Mouse (Mus musculus) midbrain, embryonic 15.5 days (tissue): ENCODE results near the gene Ptch1. TPM values are rescaled to one million over a fixed set of nuclear protein-coding genes. Genes with fewer than 3 reads are reported as not detected.

Experiments used
- ATAC-seq: fragments of 200-750 bp; cut with Nextera tagmentation; replicated peaks from 2 replicates; pipeline ENCODE4 v1.8.0; 2017; ENCODE audit warnings: moderate TSS enrichment
- H3K27ac ChIP-seq: fragments of 300-500 bp; sonication (generic); 2 replicates; pipeline ENCODE4 v1.5.1; 2015; ENCODE audit warnings: mild to moderate bottlenecking, inconsistent platforms
- H3K27me3 ChIP-seq: fragments of 300-500 bp; sonication (generic); replicated peaks from 2 replicates; pipeline ENCODE4 v1.6.1; 2015; ENCODE audit warnings: inconsistent platforms
- H3K36me3 ChIP-seq: fragments of 300-500 bp; sonication (generic); replicated peaks from 2 replicates; pipeline ENCODE4 v1.6.1; 2015; ENCODE audit warnings: inconsistent platforms
- H3K4me1 ChIP-seq: fragments of 300-500 bp; sonication (generic); 2 replicates; pipeline ENCODE4 v1.6.1; 2015; ENCODE audit warnings: inconsistent platforms
- H3K4me2 ChIP-seq: fragments of 300-500 bp; sonication (generic); 2 replicates; pipeline ENCODE4 v1.6.1; 2015; ENCODE audit warnings: inconsistent platforms, mild to moderate bottlenecking, moderate library complexity
- H3K4me3 ChIP-seq: fragments of 300-500 bp; sonication (generic); 2 replicates; pipeline ENCODE4 v1.5.1; 2015; ENCODE audit warnings: mild to moderate bottlenecking, inconsistent platforms
- H3K9ac ChIP-seq: fragments of 300-500 bp; sonication (generic); 2 replicates; pipeline ENCODE4 v1.6.1; 2015; ENCODE audit warnings: mild to moderate bottlenecking, inconsistent platforms
- H3K9me3 ChIP-seq: fragments of 300-500 bp; sonication (generic); 2 replicates; pipeline ENCODE4 v1.6.1; 2016; ENCODE audit warnings: inconsistent platforms
- WGBS: fragments of 180-500 bp; shearing (Covaris S2); methylation state at CpG from one replicate; pipeline ENCODE4 v1.1.7; 2015; ENCODE audit warnings: mixed read lengths; 5-methylcytosine and 5-hydroxymethylcytosine counted together
- polyA plus RNA-seq: library from polyadenylated mRNA; unstranded; fragments of >200 nt; fragmentation: Nextera tagmentation; extraction: Ambion mirVana; gene quantifications from 2 replicates; pipeline ENCODE4 v1.2.1, GENCODE M21; 2015

Ptch1 gene
- polyA plus RNA-seq, 1 experiment from 2014 or later: 15.7 TPM

DNA sequence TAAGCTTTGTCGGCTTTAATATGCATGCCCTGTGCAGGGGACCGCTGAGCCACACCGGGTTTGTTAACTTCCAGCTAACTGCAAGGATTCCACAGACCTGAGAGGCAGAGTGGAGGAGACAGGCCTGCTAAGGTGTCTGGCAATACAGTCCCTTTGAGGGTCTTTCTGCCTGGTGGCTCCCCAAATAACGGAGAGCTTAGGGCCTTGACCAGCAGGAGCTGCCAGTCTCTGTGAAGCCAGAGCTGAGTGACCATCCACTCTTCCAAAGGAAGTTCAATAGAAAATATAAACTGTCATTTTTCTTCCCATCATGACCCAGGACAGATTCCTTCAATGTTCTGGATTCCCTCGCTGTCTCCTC, 4.0 kb downstream of the Ptch1 start:
- no peak overlapping the region for H3K4me2 ChIP-seq
- H3K4me1 ChIP-seq: peaks cover 42% of the 10 kb centered on the region
- WGBS: 8% methylated on average over 5 of the region's 5 CpGs
- no peaks in the 10 kb centered on the region for H3K9me3 ChIP-seq
- no peak for ATAC-seq
- no peaks in the 10 kb centered on the region for H3K36me3 ChIP-seq
- peaks cover 26% of the 10 kb centered on the region for H3K27me3 ChIP-seq
- no peak overlapping the region for H3K4me3 ChIP-seq
- no peak overlapping the region for H3K9ac ChIP-seq
- H3K27ac ChIP-seq: no peak overlapping the region

DNA sequence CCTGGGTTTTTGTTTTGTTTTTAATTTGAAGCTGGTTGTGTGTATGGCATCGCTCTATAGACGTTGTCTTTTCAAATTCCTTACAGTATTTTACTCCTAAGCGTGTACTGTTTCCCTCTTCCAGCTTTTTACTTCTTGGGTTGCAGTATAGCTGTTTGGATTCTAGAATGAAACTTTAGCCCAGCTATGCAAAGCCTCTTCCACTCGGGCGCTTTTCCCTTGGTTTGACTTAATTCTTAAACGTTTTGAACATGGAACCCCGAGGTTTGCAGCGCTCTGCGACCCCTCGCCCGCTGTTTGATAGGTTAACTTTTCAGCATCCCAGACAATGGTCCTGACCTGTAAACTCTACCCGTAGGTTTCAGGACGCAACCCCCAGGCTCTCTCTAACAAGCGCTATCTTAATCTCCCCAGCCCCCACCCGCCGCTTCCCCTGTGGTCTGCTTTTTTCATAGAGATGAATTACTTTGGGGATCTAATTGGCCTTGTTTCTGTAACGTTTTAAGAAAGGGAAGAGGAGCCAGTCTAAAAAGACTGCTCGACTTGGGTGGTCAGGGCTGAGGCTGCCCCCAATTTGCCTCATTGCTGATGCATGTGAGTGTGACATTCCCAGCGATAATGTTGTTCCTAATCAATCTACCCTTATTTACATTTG, 4.5 kb downstream of the Ptch1 start:
- no peaks in the 10 kb centered on the region for H3K9me3 ChIP-seq
- WGBS: 2% methylated on average over 19 of the region's 19 CpGs
- no peaks in the 10 kb centered on the region for H3K36me3 ChIP-seq
- H3K27ac ChIP-seq: no peak overlapping the region
- H3K4me1 ChIP-seq: peaks cover 42% of the 10 kb centered on the region
- H3K4me3 ChIP-seq: 0 out of 2 replicates have a peak overlapping the region, but pooled peaks have one; percentile 81
- no peak overlapping the region for H3K9ac ChIP-seq
- no peak for ATAC-seq
- peak overlapping the region; percentile 100 for H3K4me2 ChIP-seq
- H3K27me3 ChIP-seq: peaks cover 21% of the 10 kb centered on the region

DNA sequence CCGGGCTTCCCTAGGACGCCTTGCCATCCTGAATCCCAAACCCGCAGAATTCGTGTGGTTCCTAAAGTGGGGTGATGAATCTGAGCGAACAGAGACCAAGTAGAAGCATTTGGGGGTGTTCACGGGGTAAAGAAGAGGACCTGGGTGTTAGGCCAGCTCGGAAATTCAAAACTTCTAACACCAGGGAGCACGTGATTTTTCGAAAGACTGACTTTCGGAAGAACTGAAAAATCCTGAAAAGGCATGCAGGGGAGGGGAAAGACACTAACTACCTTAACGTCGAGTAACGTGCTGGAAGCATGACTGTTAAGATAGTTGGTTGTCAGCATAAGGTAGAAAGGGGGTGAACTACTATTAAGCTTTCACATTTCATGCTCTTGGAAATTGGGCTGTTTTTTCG, 5.1 kb downstream of the Ptch1 start:
- WGBS: 1% methylated on average over 14 of the region's 14 CpGs
- H3K27me3 ChIP-seq: peaks cover 16% of the 10 kb centered on the region
- H3K9ac ChIP-seq: peak overlapping the region; percentile 57
- peak overlapping the region; percentile 81 for H3K4me3 ChIP-seq
- H3K9me3 ChIP-seq: no peaks in the 10 kb centered on the region
- peaks cover 40% of the 10 kb centered on the region for H3K4me1 ChIP-seq
- peak overlapping the region; percentile 95 for H3K27ac ChIP-seq
- H3K4me2 ChIP-seq: peak overlapping the region; percentile 100
- ATAC-seq: no peak
- no peaks in the 10 kb centered on the region for H3K36me3 ChIP-seq

DNA sequence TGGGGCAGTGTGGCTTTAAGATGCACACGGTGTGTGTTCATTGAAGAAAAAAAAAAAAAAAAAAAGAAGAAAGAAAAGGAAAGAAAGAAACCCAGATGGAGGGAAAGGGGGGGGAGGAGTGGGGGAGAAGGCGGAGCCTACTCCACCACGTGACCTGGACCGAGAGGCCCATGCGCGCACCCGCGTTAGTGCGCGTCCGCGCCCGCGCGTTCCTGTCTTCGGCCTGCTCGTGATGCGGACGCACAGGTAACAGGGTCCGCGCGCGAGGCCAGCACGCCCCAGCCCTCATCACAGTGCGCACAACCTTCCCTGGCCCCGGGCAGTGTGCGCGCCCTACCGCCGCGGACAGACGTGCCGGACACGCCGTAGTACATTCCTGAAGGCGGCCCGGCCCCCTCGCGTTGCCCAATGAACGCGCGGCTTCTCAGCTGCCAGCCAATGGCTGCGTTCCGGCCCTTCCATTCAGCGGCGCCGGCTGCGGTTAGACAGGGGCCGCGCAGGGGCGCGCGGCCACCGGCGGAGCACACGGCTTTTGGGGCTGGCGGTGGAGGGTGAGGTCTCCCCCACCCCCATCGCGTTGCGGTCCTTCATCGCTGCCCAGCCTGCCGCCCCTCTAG, 5.6 kb downstream of the Ptch1 start:
- Histone ChIP-seq H3K36me3 (no peaks in the 10 kb centered on the region), H3K4me2 (peak overlapping the region; percentile 100), H3K27me3 (peaks cover 16% of the 10 kb centered on the region), H3K9me3 (no peaks in the 10 kb centered on the region), H3K9ac (peak overlapping the region; percentile 57), H3K27ac (peak overlapping the region; percentile 95), H3K4me1 (peaks cover 40% of the 10 kb centered on the region), H3K4me3 (peak overlapping the region; percentile 81)
- peak; percentile 83 for ATAC-seq
- WGBS: under 1% methylated on average over 62 of the region's 62 CpGs

DNA sequence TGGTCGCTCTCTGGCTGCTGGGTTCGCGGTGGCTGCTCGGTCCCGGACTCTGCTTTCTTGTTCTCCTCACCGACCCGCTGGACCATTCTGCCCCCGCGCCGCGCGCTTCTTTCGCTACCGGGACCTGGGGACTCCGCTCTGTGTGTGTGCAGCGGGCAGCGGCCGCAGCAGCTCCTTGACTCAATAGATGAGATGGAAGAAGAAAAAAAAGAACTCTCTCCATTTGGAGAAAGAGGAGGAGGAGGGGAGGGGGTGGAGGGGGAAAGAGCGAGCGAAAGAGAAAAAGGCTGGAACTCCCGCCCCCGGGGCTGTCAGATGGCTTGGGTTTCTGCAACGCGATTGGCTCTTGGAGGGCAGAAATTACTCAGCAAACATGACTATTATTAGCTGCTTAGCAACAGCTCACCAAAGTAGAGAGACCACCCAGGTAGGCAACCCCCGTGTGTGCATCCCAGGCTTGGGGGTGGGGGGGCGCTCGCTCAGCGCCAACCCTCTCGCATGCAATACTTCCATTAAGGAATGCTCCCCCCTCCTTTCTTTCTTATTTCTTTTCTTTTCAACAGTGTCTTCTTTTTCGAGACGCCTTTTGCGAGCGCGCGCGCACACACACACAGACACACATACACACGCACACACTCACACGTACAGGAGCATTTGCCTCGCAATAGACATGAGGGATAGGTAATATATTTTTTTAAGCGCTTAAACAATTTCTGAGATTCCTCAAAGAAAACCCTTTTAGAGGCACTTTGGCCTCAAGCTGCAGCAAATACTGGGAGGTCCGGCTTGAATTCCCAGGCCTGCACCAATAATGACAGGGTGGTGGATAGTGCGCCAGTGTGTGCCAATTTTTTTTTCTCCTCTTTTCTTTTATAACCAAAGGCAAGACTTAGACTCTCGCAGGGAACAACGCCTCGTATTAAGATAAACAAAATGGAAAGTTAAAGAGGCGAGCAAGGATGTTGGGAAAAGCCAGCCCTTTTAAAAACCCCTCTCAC, 7.1 kb downstream of the Ptch1 start:
- under 1% methylated on average over 46 of the region's 46 CpGs for WGBS
- H3K36me3 ChIP-seq: no peaks in the 10 kb centered on the region
- H3K27me3 ChIP-seq: peaks cover 16% of the 10 kb centered on the region
- peak overlapping the region; percentile 100 for H3K4me2 ChIP-seq
- H3K27ac ChIP-seq: peak overlapping the region; percentile 95
- ATAC-seq: peak; percentile 62
- H3K4me1 ChIP-seq: peaks cover 41% of the 10 kb centered on the region
- H3K4me3 ChIP-seq: peak overlapping the region; percentile 81
- no peaks in the 10 kb centered on the region for H3K9me3 ChIP-seq
- peak overlapping the region; percentile 86 for H3K9ac ChIP-seq

DNA sequence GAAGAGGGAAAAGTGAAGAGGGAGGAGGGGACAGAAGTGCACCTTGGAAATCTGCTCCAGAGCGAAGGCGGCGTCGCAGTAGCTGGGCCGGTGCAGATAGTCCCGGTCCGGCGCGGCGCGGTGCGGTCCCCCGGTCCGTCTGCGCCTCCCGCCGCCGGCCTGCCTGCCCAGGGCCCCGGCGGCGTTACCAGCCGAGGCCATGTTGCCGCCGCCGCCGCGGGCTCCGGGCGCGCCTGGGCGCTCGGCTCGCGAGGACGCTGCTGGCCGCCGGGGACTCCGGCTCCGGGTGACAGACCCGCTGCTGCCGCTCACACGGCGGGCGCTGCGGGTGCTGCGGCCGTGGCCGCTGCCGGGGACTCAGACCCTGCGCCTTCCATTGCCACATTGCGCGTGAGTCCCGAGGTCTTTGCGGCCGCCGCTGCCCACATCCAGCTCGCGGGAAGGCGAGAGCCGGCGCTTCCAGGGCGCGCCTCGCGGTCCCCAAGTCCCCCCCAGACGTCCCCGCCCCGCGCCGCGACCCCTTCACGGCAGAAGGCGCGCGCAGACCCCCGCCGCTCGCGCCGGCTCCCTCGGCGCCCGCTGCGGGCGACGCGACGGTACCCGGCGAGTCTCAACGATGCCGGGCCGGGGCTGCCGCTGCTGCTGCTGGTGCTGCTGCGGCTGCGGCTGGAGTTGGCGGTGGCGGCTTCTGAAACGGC, 7.9 kb downstream of the Ptch1 start:
- ATAC-seq: 0 out of 2 replicates have a peak, but pooled peaks have one; percentile 0
- H3K9ac ChIP-seq: peak overlapping the region; percentile 86
- H3K27ac ChIP-seq: peak overlapping the region; percentile 95
- H3K27me3 ChIP-seq: peaks cover 13% of the 10 kb centered on the region
- H3K36me3 ChIP-seq: no peaks in the 10 kb centered on the region
- H3K4me1 ChIP-seq: peaks cover 46% of the 10 kb centered on the region
- no peaks in the 10 kb centered on the region for H3K9me3 ChIP-seq
- H3K4me3 ChIP-seq: peak overlapping the region; percentile 81
- under 1% methylated on average over 86 of the region's 99 CpGs for WGBS
- H3K4me2 ChIP-seq: peak overlapping the region; percentile 100

DNA sequence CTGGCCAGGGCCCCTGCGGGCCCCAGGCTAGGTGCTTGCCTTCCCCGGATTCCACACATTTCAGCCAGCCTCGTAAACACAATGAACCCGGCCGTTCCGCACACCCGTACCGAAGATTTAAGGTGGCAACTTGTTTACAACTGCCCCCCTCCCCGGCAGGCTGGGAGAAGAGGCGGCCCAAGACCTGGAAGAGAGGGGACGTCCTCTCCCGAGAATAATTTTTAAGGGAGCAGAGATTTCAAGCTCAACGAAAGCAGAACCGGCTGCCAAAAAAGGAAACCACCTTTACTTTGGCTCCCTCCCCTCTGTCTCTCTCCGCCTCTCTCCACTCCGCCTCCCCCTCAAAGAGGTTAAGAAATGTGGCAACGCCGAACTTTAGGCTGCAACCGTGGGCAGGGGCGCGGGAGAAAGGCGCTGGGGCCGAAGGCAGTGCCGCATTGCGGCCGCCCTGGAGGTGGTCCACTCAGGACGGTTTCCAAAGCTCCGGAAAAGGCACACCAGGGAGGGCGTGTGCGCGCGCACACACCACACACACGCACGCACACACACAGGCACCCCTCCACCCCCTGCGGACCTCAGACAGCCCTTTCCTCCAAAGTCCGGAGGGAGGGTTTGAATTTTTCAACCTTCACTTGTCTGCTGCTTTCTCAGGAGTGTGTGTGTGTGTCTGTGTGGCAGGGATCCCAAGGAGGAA, 8.6 kb downstream of the Ptch1 start:
- Histone ChIP-seq H3K4me1 (peaks cover 44% of the 10 kb centered on the region), H3K36me3 (no peaks in the 10 kb centered on the region), H3K4me3 (peak overlapping the region; percentile 81), H3K4me2 (peak overlapping the region; percentile 100), H3K9me3 (no peaks in the 10 kb centered on the region), H3K27me3 (peaks cover 6% of the 10 kb centered on the region), H3K9ac (peak overlapping the region; percentile 86), H3K27ac (peak overlapping the region; percentile 95)
- no peak for ATAC-seq
- WGBS: under 1% methylated on average over 36 of the region's 36 CpGs

DNA sequence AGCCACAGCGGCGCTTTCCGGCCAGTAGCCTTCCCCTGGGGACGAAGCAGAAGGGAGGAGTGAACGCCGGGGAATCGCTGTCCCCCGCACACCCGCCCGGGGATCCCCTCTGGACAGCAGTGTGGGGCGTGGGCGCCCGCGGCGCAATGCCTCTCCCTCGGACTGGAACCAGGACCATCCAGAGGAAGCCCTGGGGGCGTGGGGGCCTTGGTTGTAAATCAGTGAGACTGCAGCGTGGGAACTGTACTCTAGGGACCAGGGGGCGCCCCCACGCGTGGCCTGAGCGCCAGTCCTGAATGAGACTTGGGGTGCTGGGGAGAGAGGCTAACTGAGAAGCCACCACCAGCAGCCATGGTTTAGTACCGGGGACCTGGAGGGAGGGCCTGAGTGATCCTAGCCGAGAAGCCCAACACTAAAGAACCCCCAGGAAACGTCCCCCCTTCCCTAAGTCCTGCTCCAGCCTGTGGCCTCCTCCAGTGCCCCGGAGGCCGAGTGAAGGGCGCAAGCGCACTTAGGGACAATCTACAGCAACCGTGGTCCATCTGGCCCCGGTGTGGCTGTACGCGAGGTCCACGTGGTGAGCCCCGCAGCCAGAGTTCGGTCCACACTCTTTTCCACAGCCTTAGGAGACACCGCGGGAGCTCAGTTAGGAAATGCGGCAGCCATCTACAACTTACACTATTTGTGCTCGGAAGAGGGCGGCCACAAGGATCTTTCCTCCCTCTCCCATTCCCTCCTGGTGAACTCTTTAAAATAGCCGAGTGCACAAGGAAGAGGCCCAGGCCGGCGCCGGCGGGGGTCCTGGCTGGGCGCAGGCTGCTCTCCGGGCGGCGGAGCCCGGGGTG, 9.4 kb downstream of the Ptch1 start:
- H3K27ac ChIP-seq: peak overlapping the region; percentile 95
- peaks cover 43% of the 10 kb centered on the region for H3K4me1 ChIP-seq
- ATAC-seq: no peak
- peak overlapping the region; percentile 100 for H3K4me2 ChIP-seq
- peak overlapping the region; percentile 86 for H3K9ac ChIP-seq
- WGBS: under 1% methylated on average over 51 of the region's 51 CpGs
- no peaks in the 10 kb centered on the region for H3K36me3 ChIP-seq
- H3K4me3 ChIP-seq: peak overlapping the region; percentile 81
- no peaks in the 10 kb centered on the region for H3K9me3 ChIP-seq
- H3K27me3 ChIP-seq: no peaks in the 10 kb centered on the region

DNA sequence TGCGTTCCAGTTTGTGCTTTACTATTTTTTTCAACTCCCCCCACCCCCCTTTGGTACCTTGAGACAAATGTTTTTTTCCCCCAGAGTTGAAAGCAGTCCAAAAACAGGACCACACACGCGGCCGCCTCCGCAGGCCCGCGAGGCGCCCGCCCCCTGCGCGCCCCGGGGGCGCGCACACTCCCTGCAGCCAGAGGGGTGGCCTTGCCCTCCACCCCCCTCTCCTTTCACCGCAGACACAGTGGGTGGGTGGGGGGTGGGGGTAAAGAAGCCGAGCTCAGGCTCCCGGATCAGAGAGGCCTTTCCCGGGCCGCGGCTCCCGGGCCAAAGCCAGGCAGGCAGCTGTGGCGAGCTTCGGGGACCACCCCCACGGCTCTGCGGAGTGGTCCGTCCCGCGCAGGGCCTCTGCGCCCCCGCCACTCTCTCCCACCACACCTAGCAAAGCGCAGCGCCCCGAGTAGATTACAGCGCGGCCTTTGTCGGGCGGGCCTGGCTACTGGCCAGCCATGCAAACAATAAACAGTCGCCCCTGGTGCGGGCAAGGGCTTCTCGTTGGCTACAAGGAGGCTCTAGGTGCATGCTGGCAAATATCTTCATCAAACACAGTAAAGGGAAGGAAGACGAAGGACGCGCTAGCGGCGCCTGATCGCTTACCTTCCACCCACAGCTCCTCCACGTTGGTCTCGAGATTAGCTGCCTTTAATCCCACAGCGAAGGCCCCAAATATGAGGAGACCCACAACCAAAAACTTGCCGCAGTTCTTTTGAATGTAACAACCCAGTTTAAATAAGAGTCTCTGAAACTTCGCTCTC, 10.2 kb downstream of the Ptch1 start:
- Histone ChIP-seq H3K36me3 (no peaks in the 10 kb centered on the region), H3K4me2 (peak overlapping the region; percentile 100), H3K4me3 (peak overlapping the region; percentile 81), H3K27ac (peak overlapping the region; percentile 95), H3K9me3 (no peaks in the 10 kb centered on the region), H3K9ac (peak overlapping the region; percentile 86), H3K4me1 (peaks cover 43% of the 10 kb centered on the region), H3K27me3 (no peaks in the 10 kb centered on the region)
- under 1% methylated on average over 51 of the region's 51 CpGs for WGBS
- peak; percentile 65 for ATAC-seq
